Mouse (Mus musculus): ENCODE data around the gene Pcmt1.

Pcmt1 gene

GRCm38 (mm10) chr10:7582891-7583557, 97.9 kb downstream of the Pcmt1 start:
- DNase-seq, result no peak

GRCm38 (mm10) chr10:7582157-7582890, 98.6 kb downstream of the Pcmt1 start:
- no peak for DNase-seq

GRCm38 (mm10) chr10:7581401-7581800, 99.5 kb downstream of the Pcmt1 start:
- no peak for DNase-seq

All from cerebellum, adult 9-10 months (tissue).